8 mouse cellular contexts compared by ENCODE assay signal in genomic region chr6:51471782-51472181, GRCm38 (mm10). TPM values are rescaled to one million over a fixed set of nuclear protein-coding genes. Genes with fewer than 3 reads are reported as not detected.
A peak's percentile ranks its signal among the peaks of the same experiment; 100 is the strongest.
DNase-seq lines count a peak whose midpoint lies in the region; ATAC-seq and TF ChIP-seq lines count a peak whose summit lies in the region.

No protein-coding gene starts in this region.

- WGBS in heart, embryonic 11.5 days (ENCODE audit: insufficient replicate concordance) = 26% methylated on average over 3 of the region's 3 CpGs
- 15% methylated on average over 3 of the region's 3 CpGs for WGBS in heart, embryonic 16.5 days
- 38% methylated on average over 3 of the region's 3 CpGs for WGBS in macrophage (ENCODE audit: missing documents)

- no peaks in the 10 kb centered on the region for H3K9me3 ChIP-seq in heart, embryonic 11.5 days (replicated peaks; ENCODE audit: control insufficient read depth, low read length)
- no peaks in the 10 kb centered on the region for H3K9me3 ChIP-seq in G1E (replicated peaks)
- H3K9me3 ChIP-seq in heart, embryonic 16.5 days (replicated peaks; ENCODE audit: control insufficient read depth, low read length) = no peaks in the 10 kb centered on the region

- peak overlapping the region; percentile 67 for H3K4me2 ChIP-seq in heart, embryonic 11.5 days
- H3K4me2 ChIP-seq in heart, embryonic 16.5 days (ENCODE audit: low read depth, low read length) = peak overlapping the region; percentile 68

- no peaks in the 10 kb centered on the region for H3K27me3 ChIP-seq in heart, embryonic 11.5 days (ENCODE audit: control insufficient read depth, insufficient read depth, low read length)
- H3K27me3 ChIP-seq in G1E (ENCODE audit: insufficient read depth, low read length) = no peaks in the 10 kb centered on the region
- H3K27me3 ChIP-seq in heart, embryonic 16.5 days (ENCODE audit: control insufficient read depth, insufficient read depth, low read length) = no peaks in the 10 kb centered on the region

- no peak for ATAC-seq in heart, embryonic 11.5 days (replicated peaks; ENCODE audit: insufficient number of reproducible peaks, low FRiP score, low TSS enrichment)
- no peak for ATAC-seq in G1E (ENCODE audit: extremely low read depth, insufficient number of reproducible peaks, low FRiP score, poor library complexity, severe bottlenecking)
- ATAC-seq in heart, embryonic 16.5 days (replicated peaks; ENCODE audit: extremely low read depth, insufficient read depth, low FRiP score) = no peak
- no peak for ATAC-seq in granulocyte monocyte progenitor cell, adult 5-6 weeks (replicated peaks; ENCODE audit: poor library complexity, severe bottlenecking)
- no peak for ATAC-seq in megakaryocyte-erythroid progenitor cell, adult 5-6 weeks (replicated peaks; ENCODE audit: low FRiP score, low TSS enrichment, poor library complexity, severe bottlenecking)

- H3K4me1 ChIP-seq in heart, embryonic 11.5 days (ENCODE audit: control insufficient read depth, insufficient read depth, low read length) = peaks cover 9% of the 10 kb centered on the region
- peaks cover 30% of the 10 kb centered on the region for H3K4me1 ChIP-seq in G1E (ENCODE audit: insufficient read depth, low read depth, low read length)
- peaks cover 22% of the 10 kb centered on the region for H3K4me1 ChIP-seq in heart, embryonic 16.5 days (ENCODE audit: control insufficient read depth, insufficient read depth, low read length)

- DNase-seq in heart, adult 8-10 months (ENCODE audit: low spot score) = no peak
- no peak for DNase-seq in G1E (ENCODE audit: low spot score)
- no peak for DNase-seq in right cerebral cortex, postnatal 36 days (ENCODE audit: low spot score in 2 of 2)

- H3K36me3 ChIP-seq in heart, embryonic 11.5 days (ENCODE audit: control insufficient read depth, insufficient read depth, low read length) = peaks cover 23% of the 10 kb centered on the region
- H3K36me3 ChIP-seq in G1E (replicated peaks) = peaks cover 52% of the 10 kb centered on the region
- peaks cover 33% of the 10 kb centered on the region for H3K36me3 ChIP-seq in heart, embryonic 16.5 days (ENCODE audit: control insufficient read depth, insufficient read depth)
- H3K36me3 ChIP-seq in macrophage (ENCODE audit: inconsistent target) = peaks cover 12% of the 10 kb centered on the region; the same call in 1 of the 2 replicates

- peaks cover 87% of the 10 kb centered on the region for H3K79me2 ChIP-seq in macrophage (ENCODE audit: inconsistent target)

- H3K27ac ChIP-seq in heart, embryonic 11.5 days (ENCODE audit: low read depth, low read length) = no peak overlapping the region
- no peak overlapping the region for H3K27ac ChIP-seq in heart, embryonic 16.5 days (ENCODE audit: low read length)
- no peak overlapping the region for H3K27ac ChIP-seq in macrophage

- H3K4me3 ChIP-seq in heart, embryonic 11.5 days (ENCODE audit: low read depth, low read length) = peak overlapping the region; percentile 88
- peak overlapping the region; percentile 94 for H3K4me3 ChIP-seq in G1E (ENCODE audit: low read depth, low read length)
- peak overlapping the region; percentile 48 for H3K4me3 ChIP-seq in heart, embryonic 16.5 days (ENCODE audit: low read length)
- H3K4me3 ChIP-seq in macrophage (ENCODE audit: inconsistent target) = peak overlapping the region; percentile 72

- TF ChIP-seq CTCF in G1E (IDR thresholded peaks at IDR 0.05; ENCODE audit: low read depth, low read length) = no peak

- H3K9ac ChIP-seq in heart, embryonic 11.5 days (ENCODE audit: low read depth, low read length) = peak overlapping the region; percentile 71
- H3K9ac ChIP-seq in heart, embryonic 16.5 days (ENCODE audit: low read length) = peak overlapping the region; percentile 99

RNA-seq across cellular contexts. Expression of gene Cbx3, which starts 1.6 kb away (rescaled TPM):
- 396 and 399 TPM in 2 replicates for polyA plus RNA-seq in heart, embryonic 11.5 days (2014; fragmentation: Nextera tagmentation; extraction: Ambion mirVana)
- total RNA-seq in heart, adult 8-10 months (2022) = 10 to 100 TPM; 54.1 to 62.0 (median 59.1) TPM
- total RNA-seq in G1E (2014; fragmentation: Nextera tagmentation) = 254 and 291 TPM in 2 replicates
- 523 and 598 TPM in 2 replicates for total RNA-seq in G1E (2017)
- 72.8 and 98.2 TPM in 2 replicates for polyA plus RNA-seq in G1E (2012)
- polyA plus RNA-seq in heart, embryonic 16.5 days (2015; fragmentation: Nextera tagmentation; extraction: Ambion mirVana) = 274 and 321 TPM in 2 replicates
- 10 to 100 TPM in 17 of 26 experiments, 1 to 10 TPM in 9; 4.1 to 62.6 (median 17.1) TPM for total RNA-seq in macrophage (2018; cell fraction: chromatin; rRNA removed)
- 10 to 100 TPM; 36.3 to 83.1 (median 64.2) TPM for total RNA-seq in macrophage (2018; cell fraction: cytosol; rRNA removed)
- total RNA-seq in macrophage (2018; cell fraction: nucleus; rRNA removed) = 10 to 100 TPM; 11.0 to 72.3 (median 22.9) TPM
- polyA plus RNA-seq in macrophage (2018) = 53.6 to 103 TPM (median 58.2 TPM) in 3 replicates
- 259 and 278 TPM in 2 replicates for total RNA-seq in granulocyte monocyte progenitor cell, adult 5-6 weeks (2014; fragmentation: Nextera tagmentation)
- 377 and 496 TPM in 2 replicates for total RNA-seq in granulocyte monocyte progenitor cell, adult 5-6 weeks (2017)
- total RNA-seq in megakaryocyte-erythroid progenitor cell, adult 5-6 weeks (2014; fragmentation: Nextera tagmentation) = 292 and 301 TPM in 2 replicates
- total RNA-seq in megakaryocyte-erythroid progenitor cell, adult 5-6 weeks (2017) = 423 and 530 TPM in 2 replicates

RNA-seq across cellular contexts. Expression of gene Hnrnpa2b1, which starts 2.1 kb away (rescaled TPM):
- 856 and 1,080 TPM in 2 replicates for polyA plus RNA-seq in heart, embryonic 11.5 days (2014; fragmentation: Nextera tagmentation; extraction: Ambion mirVana)
- 100 to 1,000 TPM; 367 to 444 (median 409) TPM for total RNA-seq in heart, adult 8-10 months (2022)
- total RNA-seq in G1E (2014; fragmentation: Nextera tagmentation) (906 TPM in 2 replicates), G1E (2017) (1,057 and 1,396 TPM in 2 replicates)
- polyA plus RNA-seq in G1E (2012) (392 and 574 TPM in 2 replicates), macrophage (2018) (677 to 1,116 TPM (median 885 TPM) in 3 replicates)
- polyA plus RNA-seq in heart, embryonic 16.5 days (2015; fragmentation: Nextera tagmentation; extraction: Ambion mirVana) = 1,190 and 1,295 TPM in 2 replicates
- 1,000 to 10,000 TPM; 1,380 to 4,281 (median 3,337) TPM for total RNA-seq in macrophage (2018; cell fraction: chromatin; rRNA removed)
- total RNA-seq in macrophage (2018; cell fraction: cytosol; rRNA removed) = 100 to 1,000 TPM; 298 to 571 (median 443) TPM
- 1,000 to 10,000 TPM in 24 of 26 experiments, 100 to 1,000 TPM in 2; 875 to 2,658 (median 1,540) TPM for total RNA-seq in macrophage (2018; cell fraction: nucleus; rRNA removed)
- 1,481 and 1,500 TPM in 2 replicates for total RNA-seq in granulocyte monocyte progenitor cell, adult 5-6 weeks (2014; fragmentation: Nextera tagmentation)
- 1,312 and 1,646 TPM in 2 replicates for total RNA-seq in granulocyte monocyte progenitor cell, adult 5-6 weeks (2017)
- 1,156 and 1,577 TPM in 2 replicates for total RNA-seq in megakaryocyte-erythroid progenitor cell, adult 5-6 weeks (2014; fragmentation: Nextera tagmentation)
- total RNA-seq in megakaryocyte-erythroid progenitor cell, adult 5-6 weeks (2017) = 1,688 and 2,170 TPM in 2 replicates

RNA-seq across cellular contexts. Expression of gene Nfe2l3, which starts 39.3 kb away (rescaled TPM):
- polyA plus RNA-seq in heart, embryonic 11.5 days (2014; fragmentation: Nextera tagmentation; extraction: Ambion mirVana) = 3.4 and 4.7 TPM in 2 replicates
- under 1 TPM in 2 of 4 experiments, not detected in 2; 0.28 to 0.35 TPM for total RNA-seq in heart, adult 8-10 months (2022)
- total RNA-seq in G1E (2014; fragmentation: Nextera tagmentation) (not detected in 2 replicates), G1E (2017) (0.27 TPM in 1 of 2 replicates, not detected in the other)
- polyA plus RNA-seq in G1E (2012) (not detected in 2 replicates), macrophage (2018) (not detected in 3 replicates)
- polyA plus RNA-seq in heart, embryonic 16.5 days (2015; fragmentation: Nextera tagmentation; extraction: Ambion mirVana) = 2.3 and 4.0 TPM in 2 replicates
- not detected for total RNA-seq in macrophage (2018; cell fraction: chromatin; rRNA removed)
- total RNA-seq in macrophage (2018; cell fraction: cytosol; rRNA removed) = not detected
- not detected for total RNA-seq in macrophage (2018; cell fraction: nucleus; rRNA removed)
- not detected in 2 replicates for total RNA-seq in granulocyte monocyte progenitor cell, adult 5-6 weeks (2014; fragmentation: Nextera tagmentation)
- 0.73 TPM in 1 of 2 replicates, not detected in the other for total RNA-seq in granulocyte monocyte progenitor cell, adult 5-6 weeks (2017)
- not detected in 2 replicates for total RNA-seq in megakaryocyte-erythroid progenitor cell, adult 5-6 weeks (2014; fragmentation: Nextera tagmentation)
- total RNA-seq in megakaryocyte-erythroid progenitor cell, adult 5-6 weeks (2017) = not detected in 2 replicates

RNA-seq across cellular contexts. Expression of gene Snx10, which starts 51.9 kb away (rescaled TPM):
- polyA plus RNA-seq in heart, embryonic 11.5 days (2014; fragmentation: Nextera tagmentation; extraction: Ambion mirVana) = 23.0 and 26.1 TPM in 2 replicates
- 10 to 100 TPM; 11.5 to 17.2 (median 14.1) TPM for total RNA-seq in heart, adult 8-10 months (2022)
- total RNA-seq in G1E (2014; fragmentation: Nextera tagmentation) = not detected in 2 replicates
- 1.2 and 1.5 TPM in 2 replicates for total RNA-seq in G1E (2017)
- polyA plus RNA-seq in G1E (2012) = not detected in 2 replicates
- polyA plus RNA-seq in heart, embryonic 16.5 days (2015; fragmentation: Nextera tagmentation; extraction: Ambion mirVana) = 13.5 and 17.2 TPM in 2 replicates
- 100 to 1,000 TPM in 23 of 26 experiments, 10 to 100 TPM in 3; 73.8 to 511 (median 250) TPM for total RNA-seq in macrophage (2018; cell fraction: chromatin; rRNA removed)
- 100 to 1,000 TPM in 17 of 26 experiments, 10 to 100 TPM in 9; 73.4 to 231 (median 154) TPM for total RNA-seq in macrophage (2018; cell fraction: cytosol; rRNA removed)
- 100 to 1,000 TPM in 25 of 26 experiments, 10 to 100 TPM in 1; 84.6 to 517 (median 229) TPM for total RNA-seq in macrophage (2018; cell fraction: nucleus; rRNA removed)
- 66.2 to 91.7 TPM (median 66.3 TPM) in 3 replicates for polyA plus RNA-seq in macrophage (2018)
- total RNA-seq in granulocyte monocyte progenitor cell, adult 5-6 weeks (2014; fragmentation: Nextera tagmentation) = 54.5 and 58.4 TPM in 2 replicates
- 57.2 and 65.3 TPM in 2 replicates for total RNA-seq in granulocyte monocyte progenitor cell, adult 5-6 weeks (2017)
- 17.0 and 36.2 TPM in 2 replicates for total RNA-seq in megakaryocyte-erythroid progenitor cell, adult 5-6 weeks (2014; fragmentation: Nextera tagmentation)
- 16.2 and 55.9 TPM in 2 replicates for total RNA-seq in megakaryocyte-erythroid progenitor cell, adult 5-6 weeks (2017)

Comparison
In these comparisons a context has a peak if more than half of its experiments do, and no peak if none do; other contexts are left out.
1. RNA of gene Cbx3, which starts 1.6 kb away (total RNA-seq): 254 to 598 TPM in G1E, 292 to 530 TPM in megakaryocyte-erythroid progenitor cell, adult 5-6 weeks and 259 to 496 TPM in granulocyte monocyte progenitor cell, adult 5-6 weeks; 54.1 to 62.0 TPM in heart, adult 8-10 months; every median in the first group is over 4 times any median in the second.
2. Peak in every context shown above with its lines, with median percentiles within 50 percentile points of each other: H3K4me3 ChIP-seq.